Mouse (Mus musculus): ENCODE results near the gene Gnai3.
A peak's percentile ranks its signal among the peaks of the same experiment; 100 is the strongest.

Gene Gnai3

DNA sequence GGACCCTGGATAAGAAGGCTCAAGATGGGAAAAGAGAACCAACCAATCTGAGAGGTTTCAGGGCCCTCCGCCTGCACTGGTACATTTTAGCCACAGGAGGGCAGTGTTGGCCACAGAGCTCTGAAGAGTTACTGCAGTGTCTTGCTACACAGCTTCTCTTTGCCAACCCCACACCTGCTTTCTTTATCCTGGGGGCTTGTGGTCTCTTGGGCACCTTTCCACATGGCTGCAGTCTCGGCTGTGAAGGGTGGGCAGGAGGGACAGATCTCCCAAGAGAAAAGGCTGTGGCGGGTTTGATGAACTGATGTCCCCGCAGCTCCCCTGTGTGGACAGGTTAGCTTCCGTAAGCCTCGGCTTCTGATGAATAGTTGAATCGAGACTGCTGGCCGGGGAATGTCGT lies 18.9 kb upstream of the Gnai3 start:
- peak; percentile 54 for DNase-seq (ENCODE audit: extremely low read depth, insufficient read length, low spot score)

DNA sequence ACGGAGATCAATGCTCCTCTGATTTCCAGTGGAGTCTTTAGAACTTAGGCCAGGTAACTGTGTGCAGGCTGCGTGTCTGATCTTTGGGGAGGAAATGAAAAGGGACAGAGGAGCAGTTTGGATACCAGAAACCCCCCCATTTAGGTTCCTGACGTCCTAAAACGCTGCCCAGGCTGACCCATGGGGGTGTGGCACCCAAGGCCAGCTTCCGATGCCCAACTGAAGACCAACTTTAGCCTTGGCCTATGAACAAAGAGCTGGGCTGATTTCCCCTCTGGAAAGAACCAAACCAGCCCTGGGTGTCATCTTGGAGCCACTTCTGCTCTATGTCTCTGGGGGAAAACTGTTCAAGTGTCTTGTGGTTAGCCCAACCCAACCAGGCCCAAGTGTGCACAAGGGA lies 18.1 kb upstream of the Gnai3 start:
- DNase-seq (ENCODE audit: extremely low read depth, insufficient read length, low spot score), result no peak

DNA sequence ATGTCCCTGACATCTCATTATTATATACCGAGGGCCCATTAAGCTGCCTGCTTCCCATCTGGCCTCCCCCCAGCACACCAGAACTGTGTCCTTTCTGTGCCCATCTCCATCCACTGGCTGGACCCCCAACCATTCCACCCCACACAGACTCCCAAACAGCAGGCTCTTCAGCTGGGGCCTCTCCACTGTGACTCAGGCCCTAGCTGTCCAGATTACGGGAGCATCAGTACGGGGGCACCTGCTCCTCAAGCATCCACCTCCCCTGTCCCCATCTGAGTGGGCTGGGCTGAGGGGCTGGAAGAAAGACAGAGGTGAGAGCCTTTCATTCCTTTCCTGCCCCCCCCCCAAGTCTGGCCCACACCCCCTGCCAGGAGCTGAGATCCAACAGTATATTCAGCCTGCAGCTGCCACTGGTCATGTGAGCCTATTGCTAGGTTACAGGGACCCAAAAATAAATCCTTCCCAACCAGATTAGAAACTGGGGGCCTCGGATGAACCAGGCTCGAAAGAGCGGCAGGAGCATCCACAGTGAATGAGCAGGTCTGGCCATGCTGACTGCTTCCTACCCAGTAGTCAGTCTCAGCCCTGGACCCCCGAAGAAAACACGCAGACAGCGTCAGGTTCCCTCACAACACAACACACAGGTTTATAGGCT lies 12.6 kb upstream of the Gnai3 start:
- no peak for DNase-seq (ENCODE audit: extremely low read depth, insufficient read length, low spot score)

DNA sequence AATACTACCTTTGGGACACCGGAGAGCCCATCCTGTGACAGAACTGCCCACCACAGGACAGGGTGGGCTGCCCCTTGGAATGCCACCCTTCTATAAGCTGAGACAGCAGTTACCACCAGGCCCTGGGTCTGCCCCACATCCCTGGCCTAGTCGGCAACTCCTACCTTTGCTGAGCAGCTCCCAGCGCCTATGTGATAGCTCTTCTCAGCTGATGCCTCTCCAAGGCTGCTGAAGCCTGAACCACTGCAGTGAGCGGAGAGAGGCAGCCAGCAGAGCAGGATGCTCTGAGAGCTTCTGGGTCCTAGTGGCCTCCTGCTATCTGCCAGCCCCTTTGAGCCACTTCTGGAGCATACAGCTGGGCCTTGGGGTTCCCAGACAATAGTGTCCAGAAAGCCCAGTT lies 8.7 kb upstream of the Gnai3 start, which contains the start of gene Gpr61:
Gene Gpr61 (minus strand): TSS at position 227 of the 400 bp plus-strand sequence.
- no peak for DNase-seq (ENCODE audit: extremely low read depth, insufficient read length, low spot score)

DNA sequence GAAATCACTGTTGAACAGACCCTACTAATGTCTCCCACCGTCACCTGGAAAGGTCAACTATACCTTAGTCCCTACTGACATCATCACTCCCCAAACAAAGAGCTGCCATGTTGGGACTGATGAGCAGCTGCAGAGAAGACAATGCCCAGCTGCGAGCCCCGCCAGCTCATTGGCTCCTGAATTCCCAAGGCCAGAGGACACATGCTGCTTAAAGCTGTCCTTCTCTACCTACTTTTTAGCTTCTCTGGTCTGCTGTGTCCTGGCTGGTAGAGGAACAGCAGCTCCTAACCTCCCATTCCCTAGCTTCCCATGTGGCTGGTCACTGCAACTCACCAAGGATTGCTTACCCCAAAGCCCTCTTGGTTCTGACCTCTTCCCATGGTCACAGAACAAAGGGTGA lies 6.3 kb upstream of the Gnai3 start:
- no peak for DNase-seq (ENCODE audit: extremely low read depth, insufficient read length, low spot score)

DNA sequence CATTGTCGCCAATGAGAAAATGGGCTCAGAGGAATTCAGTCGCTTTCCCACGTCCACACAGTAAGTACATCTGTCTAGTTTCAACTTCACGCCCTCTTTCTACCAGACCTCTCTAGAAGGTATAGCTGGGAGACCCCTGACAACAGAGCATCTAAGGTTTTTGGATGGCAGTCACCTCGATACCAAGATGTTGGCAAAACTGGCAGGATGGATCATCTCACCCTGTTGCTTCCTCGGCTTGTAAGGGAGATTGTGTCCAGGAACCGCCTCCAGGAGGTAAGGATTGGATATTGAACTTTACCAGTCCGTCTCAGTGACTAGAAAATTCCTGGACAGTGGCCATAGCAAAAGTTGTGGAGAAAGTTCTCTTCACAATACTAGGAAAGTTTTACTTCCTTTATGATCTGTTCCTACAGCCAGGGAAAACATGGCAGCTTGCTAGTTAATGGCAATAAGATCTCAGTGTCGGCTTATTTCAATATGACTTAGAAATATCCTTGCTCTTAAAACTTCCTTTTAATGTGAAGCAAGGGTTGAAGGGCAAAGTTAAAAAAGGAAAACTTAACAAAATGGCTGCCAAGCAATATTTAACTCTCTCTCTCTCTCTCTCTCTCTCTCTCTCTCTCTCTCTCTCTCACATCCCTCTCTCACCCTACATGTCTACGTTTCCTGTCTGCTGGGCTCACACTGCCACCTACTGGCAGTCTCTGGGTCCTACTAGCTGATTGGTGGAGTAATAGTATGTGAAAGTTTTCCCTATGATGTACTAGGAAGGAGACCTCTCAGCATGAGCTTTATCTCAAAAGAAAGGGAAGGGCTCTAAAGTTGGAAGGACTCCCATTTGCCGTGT lies 1.7 kb upstream of the Gnai3 start:
- peak; percentile 68 for DNase-seq (ENCODE audit: extremely low read depth, insufficient read length, low spot score)

DNA sequence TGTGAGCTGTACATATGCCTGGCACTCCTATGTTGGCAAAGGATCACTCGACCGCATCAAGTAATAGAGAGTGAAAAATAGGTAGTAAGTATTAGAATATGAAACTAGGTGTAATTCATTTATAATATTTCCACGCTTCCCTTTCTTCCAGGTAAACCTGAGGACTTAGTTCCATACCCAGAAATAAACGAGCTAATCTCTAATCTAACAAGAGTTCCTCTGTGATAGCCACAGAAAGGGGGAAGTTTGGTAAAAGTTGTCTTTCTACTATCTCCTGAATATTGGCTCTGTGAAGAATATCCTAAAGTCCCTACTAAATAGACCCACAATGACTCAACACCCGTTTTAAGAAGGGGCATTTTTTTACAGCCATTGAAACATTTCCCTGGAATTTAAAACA lies 725 bp upstream of the Gnai3 start:
- no peak for DNase-seq (ENCODE audit: extremely low read depth, insufficient read length, low spot score)

DNA sequence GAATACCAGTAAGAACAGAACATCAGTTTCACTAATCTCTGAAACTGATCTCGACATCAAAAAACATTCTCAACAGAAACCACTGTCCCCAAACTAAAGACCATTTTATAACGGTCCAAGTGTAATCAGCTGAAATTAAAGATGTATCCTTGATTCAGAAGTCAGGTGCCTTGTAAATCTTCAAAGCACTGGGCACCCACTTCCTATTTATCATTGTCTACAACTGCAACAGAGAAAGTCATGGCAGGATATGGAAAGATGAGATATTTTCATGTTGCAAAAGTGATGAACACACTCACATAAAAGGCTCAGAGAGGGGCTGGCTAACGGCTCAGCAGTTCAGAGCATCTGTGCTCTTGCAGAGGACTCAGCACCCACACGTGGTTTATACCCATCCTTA lies 5.2 kb downstream of the Gnai3 start:
- no peak for DNase-seq (ENCODE audit: extremely low read depth, insufficient read length, low spot score)

DNA sequence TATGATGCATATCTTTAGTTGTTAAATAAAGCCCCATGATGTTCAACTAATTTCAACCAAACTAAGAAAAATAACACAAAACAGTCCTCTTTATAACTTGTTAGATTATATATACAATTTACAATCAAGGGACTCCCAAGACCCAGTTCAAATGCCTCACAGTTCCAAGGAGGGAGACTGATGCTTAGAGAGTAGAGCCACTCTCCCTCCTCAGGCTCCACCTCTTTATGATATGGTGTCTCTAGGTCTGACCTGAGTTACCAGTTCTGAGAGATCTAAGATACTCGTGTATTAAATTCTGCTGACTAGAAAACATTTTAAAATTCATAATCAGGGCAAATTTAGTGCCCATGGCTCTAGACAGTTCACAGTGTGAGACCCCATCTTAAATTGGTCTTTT lies 6.8 kb downstream of the Gnai3 start:
- no peak for DNase-seq (ENCODE audit: extremely low read depth, insufficient read length, low spot score)

DNA sequence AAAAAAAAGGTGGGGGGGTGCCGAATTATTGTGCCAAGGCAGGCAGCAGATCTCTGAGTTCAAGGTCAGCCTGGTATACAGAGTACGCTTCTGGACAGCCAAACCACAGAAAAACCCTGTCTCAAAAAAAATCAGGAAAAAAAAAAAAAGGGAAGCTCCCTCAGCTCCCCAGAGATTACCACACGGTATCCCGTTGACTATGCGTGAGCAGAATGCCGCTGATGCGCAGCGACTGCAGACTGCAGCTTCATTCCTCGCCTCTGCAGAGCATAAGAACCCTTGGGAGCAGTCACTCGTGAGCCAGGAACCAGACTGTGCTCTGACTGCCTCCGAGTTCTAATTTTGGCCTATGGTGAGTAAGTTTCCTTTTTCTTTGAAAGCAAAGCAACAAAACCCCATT lies 11.2 kb downstream of the Gnai3 start:
- DNase-seq (ENCODE audit: extremely low read depth, insufficient read length, low spot score), result no peak

DNA sequence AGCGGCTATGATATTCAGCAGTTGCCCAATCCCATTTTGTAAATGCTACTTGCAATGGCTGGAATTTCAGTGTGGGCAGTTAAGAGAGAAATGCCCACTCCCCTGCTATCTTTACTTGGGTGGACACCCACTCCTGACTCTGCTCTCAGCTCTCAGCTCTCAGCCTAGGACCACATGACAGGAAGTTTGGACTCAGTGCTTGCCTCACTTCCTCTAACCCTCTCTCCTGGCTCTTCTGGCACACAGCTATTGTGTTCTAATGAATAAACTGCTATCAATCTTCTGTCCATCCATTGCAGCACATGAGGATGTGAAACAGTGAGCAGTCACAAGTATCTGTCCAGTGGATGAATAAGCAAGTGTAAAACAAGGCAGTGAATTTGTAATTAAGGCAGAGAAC lies 13.5 kb downstream of the Gnai3 start:
- DNase-seq (ENCODE audit: extremely low read depth, insufficient read length, low spot score), result no peak

DNA sequence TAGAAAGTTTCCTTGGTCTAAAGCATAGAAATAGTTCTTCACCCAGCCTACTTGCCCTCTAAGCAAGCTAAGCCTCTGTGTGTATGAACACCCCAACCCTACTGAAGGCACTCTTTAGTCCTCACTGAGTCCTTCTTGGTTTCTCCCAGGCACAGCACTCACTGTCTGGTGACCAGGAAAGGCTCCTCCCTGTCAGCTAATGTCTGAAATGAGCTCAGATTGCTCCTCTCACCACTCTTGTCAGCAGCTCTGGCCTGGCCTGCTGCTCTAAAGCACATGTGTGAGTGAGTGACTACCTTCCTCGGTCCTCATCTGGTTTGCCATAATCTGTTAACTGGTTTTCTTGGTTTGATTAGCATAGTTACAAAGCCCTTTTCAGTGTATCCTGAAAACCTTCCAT lies 14.1 kb downstream of the Gnai3 start:
- DNase-seq (ENCODE audit: extremely low read depth, insufficient read length, low spot score), result no peak

DNA sequence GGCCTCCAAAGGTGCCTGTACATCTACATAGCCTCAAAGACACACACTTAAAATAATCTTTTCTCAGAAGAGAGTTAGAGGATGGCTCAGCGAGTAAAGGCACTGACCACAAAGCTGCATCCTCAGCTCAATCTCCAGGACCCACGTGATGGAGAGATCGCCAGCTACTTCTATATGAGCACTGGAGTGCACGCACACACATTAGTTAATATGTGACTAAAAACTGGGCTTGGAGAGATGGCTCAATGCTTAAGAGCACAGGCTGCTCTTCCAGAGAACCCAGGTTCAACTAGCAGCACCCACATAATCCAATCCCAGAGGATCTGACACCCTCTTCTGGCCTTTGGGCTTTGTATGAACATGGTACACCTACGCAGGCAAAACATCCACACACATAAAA lies 14.7 kb downstream of the Gnai3 start:
- no peak for DNase-seq (ENCODE audit: extremely low read depth, insufficient read length, low spot score)

DNA sequence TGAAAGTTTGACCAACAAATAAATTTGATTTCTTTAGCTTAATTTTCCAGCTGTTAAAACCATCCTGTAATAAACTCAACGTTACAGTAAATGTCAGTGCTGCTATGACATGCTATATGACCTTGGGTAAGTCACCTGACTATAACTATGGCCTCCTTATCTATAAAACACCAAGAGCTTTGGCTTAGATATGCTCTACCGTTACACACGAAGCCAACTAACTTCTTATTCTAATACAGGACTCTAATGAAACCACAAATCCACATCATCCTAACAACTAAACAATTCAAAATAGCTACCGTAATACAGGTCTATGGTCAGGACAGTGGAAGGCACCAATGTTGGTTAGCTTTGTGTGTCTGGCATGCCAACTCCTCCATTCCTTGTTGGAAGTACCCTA lies 16.1 kb downstream of the Gnai3 start:
- DNase-seq (ENCODE audit: extremely low read depth, insufficient read length, low spot score), result no peak

DNA sequence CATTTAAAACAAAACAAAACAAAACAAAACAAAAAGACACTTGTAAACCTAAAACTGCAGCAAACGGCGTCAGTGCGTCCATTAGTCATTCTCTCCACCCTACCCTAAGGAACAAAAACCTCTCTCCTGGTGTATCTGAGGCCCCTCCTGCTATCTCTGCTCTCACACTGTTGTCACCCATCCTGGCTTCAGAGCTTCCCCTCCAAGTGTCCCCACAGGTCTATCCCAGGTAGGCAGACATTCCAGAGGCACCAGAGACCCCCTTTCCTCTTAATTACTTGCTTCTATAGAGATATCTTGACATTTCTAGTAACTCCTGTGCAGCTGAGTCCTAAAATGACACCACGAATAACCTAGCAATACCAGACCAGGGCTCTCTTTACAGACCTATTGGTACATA lies 16.6 kb downstream of the Gnai3 start:
- DNase-seq (ENCODE audit: extremely low read depth, insufficient read length, low spot score), result no peak

DNA sequence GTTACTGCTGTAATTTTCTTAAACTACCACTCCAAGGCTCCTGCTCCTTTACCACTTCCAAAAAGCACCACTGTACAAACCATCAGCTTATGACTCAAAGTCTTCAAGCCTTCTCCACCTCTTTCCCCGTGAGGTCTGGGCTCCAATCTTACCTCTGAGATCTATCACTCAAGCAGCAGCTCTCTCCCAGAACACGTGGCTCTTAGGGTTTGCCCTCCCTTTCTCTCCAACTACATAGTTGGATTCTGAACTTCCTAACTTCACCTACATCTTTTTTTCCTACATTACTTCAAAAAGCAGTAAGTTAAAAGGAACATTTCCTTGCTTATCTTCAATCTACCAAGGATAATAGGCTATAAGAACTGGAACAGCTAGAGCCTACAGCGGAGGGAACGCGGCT lies 17.4 kb downstream of the Gnai3 start:
- no peak for DNase-seq (ENCODE audit: extremely low read depth, insufficient read length, low spot score)

DNA sequence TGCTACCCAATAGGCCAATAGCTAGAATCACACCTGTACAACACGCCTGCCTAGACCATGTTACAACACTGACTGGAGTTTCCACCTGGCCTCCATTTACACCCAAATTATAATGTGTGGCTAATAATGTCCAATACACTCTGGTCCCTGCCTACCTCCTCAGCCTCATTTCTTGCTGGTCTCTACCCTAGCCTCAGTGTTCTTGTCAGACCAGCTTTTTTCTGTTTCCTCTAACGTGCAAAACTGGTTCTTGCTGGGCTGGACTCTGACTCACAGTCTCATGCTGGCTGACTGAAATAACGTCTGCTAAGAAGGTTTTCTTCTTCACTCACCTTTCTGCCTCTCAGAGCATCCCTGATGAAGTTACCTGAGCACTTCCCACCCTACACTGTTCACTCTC lies 19.6 kb downstream of the Gnai3 start:
- DNase-seq (ENCODE audit: extremely low read depth, insufficient read length, low spot score), result no peak

DNA sequence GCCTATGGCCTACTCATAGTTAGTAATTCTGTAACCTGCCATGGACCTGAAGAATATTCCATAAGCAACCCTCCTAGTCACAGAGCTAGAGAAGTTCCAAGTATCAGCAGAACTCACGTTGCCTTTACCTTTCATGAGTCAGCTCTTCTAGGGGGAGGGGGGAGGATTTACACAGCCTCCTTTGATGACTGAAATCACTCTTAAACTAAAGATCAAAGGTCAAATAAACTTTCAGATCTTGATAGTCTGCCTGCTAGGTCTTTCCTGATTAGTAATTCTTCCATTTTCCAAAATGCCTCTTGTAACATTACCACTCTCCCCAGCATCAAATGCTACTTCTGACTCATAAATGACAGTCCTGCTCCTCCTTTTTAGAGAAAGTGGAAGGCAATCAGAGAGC lies 21.8 kb downstream of the Gnai3 start:
- no peak for DNase-seq (ENCODE audit: extremely low read depth, insufficient read length, low spot score)

DNA sequence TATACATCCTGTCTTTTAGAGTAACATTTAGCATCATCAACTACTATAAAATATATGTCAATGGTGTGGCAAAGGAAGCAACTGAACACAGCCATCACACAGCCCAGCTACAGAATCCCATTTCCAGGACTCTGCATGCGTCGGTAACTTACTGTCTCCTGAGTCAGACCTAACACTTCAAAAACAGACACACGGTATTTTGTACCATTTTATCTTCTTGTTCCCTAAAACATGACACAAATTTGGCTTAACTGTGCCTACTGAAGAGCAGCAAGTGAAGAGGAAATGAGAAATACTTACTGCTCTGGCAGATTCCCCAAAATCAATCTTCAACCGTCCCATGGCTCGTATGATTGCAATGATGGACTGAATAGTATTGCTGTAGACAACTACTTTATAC lies 22.7 kb downstream of the Gnai3 start:
- no peak for DNase-seq (ENCODE audit: extremely low read depth, insufficient read length, low spot score)

DNA sequence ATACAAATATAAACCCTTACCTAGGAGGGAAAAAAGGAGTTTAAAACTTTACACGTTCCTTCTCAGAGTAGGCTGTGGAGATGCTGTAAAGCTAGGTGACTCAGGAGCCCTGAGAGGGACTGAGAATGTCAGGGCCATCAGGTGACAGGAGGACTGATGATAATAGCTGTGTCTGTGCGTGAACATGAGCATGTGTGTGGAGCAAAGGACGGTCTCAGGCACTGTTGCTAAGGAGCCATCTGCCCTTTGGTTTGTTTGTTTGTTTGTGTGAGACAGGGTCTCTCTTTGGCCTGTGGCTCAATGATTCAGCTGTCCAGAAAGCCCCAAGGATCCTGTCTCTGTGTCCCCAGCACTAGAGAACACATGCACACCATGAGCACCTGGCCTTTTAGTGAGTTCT lies 24.8 kb downstream of the Gnai3 start:
- no peak for DNase-seq (ENCODE audit: extremely low read depth, insufficient read length, low spot score)

DNA sequence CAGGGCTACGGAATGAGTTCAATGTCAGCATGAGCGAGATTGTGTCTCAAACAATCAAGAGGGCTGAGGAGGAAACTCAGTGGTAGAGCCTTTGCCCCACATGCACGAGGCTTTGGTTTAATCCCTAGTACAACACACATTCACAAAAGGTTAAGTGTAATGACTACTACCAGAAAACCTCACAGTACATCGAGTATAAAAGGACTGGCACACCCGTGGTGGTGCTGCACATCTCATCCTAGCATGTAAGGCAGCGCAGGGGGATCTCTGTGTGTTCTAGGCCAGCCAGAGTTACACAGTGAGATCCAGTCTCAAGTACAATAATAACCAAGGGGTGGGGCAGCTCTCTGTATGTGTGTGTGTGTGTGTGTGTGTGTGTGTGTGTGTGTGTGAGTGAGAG lies 28.5 kb downstream of the Gnai3 start:
- no peak for DNase-seq (ENCODE audit: extremely low read depth, insufficient read length, low spot score)

DNA sequence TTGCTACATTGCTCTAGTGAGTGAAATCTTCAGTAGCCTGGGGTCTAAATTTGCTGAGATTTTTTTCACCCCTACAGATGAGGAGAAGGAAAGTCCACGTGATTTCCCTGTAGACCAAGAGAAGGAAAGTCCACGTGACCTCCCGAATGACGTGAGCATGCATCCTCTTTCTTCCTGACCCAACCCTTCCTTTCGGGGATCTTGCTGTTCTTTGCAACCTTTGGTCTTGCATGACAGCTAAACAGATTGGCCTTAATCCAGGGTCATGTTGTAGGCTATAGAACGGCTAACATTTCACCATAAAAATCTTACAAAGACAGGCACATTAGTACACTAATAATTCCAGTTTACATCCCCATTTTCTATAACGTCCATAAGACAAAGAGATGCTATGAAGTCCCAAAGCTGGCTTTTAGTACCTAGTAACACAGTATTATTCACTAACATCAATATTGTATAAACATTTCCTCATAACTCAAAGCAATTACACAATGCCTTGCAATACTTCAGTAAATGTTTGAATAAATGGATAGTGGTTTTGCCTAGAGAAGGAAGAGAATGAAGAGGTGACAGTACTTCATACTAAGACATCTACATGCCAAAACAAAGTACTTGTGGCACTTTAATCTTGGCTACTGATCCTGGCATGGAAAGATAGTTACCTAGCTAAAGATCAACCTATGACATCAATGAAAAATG lies 32.2 kb downstream of the Gnai3 start:
- DNase-seq (ENCODE audit: extremely low read depth, insufficient read length, low spot score), result no peak

All from 3134 (cell line).